Mouse (Mus musculus) liver, embryonic 14.5 days (tissue): ENCODE measurements around the gene Cenpb. TPM values are rescaled to one million over a fixed set of nuclear protein-coding genes. Genes with fewer than 3 reads are reported as not detected.
A peak's percentile ranks its signal among the peaks of the same experiment; 100 is the strongest.

Source experiments
- ATAC-seq: fragments of 200-750 bp; cut with Nextera tagmentation; 2 replicates; pipeline ENCODE4 v1.8.0; 2017; ENCODE audit warnings: moderate number of reproducible peaks, mild to moderate bottlenecking, moderate library complexity; ENCODE audit not compliant: insufficient read depth
- DNase-seq, 3 experiments: peaks; one replicate each; pipeline ENCODE4 v3.0.0-alpha.2; 2012 to 2013; ENCODE audit warnings: low read depth in 3 of 3, low spot score in 3 of 3
- H3K27ac ChIP-seq: fragments of 300-500 bp; sonication (generic); 2 replicates; pipeline ENCODE4 v1.5.1; 2014; ENCODE audit warnings: moderate library complexity, mild to moderate bottlenecking, control low read depth, inconsistent platforms
- H3K27me3 ChIP-seq: fragments of 300-500 bp; sonication (generic); 2 replicates; pipeline ENCODE4 v1.6.1; 2014; ENCODE audit warnings: mild to moderate bottlenecking, low read length, moderate library complexity; ENCODE audit not compliant: control insufficient read depth, insufficient read depth
- H3K36me3 ChIP-seq: fragments of 300-500 bp; sonication (generic); replicated peaks from 2 replicates; pipeline ENCODE4 v1.6.1; 2014; ENCODE audit warnings: low read depth; ENCODE audit not compliant: control insufficient read depth, insufficient read depth
- H3K4me1 ChIP-seq, 2 experiments: fragments of 200-500 bp in 1 of 2; fragments of 300-500 bp in 1 of 2; sonication (generic) in 1 of 2; replicated peaks; 2 replicates each; pipeline ENCODE4 v1.6.1; 2012 to 2014; ENCODE audit warnings: antibody characterized with exemption in 1 of 2, inconsistent platforms in 1 of 2, low read length in 1 of 2; ENCODE audit not compliant: control insufficient read depth in 2 of 2, insufficient read depth in 2 of 2
- H3K4me2 ChIP-seq: fragments of 300-500 bp; sonication (generic); 2 replicates; pipeline ENCODE4 v1.6.1; 2014; ENCODE audit warnings: low read depth, mild to moderate bottlenecking, control low read depth, moderate library complexity
- H3K4me3 ChIP-seq, 2 experiments: fragments of 200-500 bp in 1 of 2; fragments of 300-500 bp in 1 of 2; sonication (generic) in 1 of 2; 2 replicates each; pipeline ENCODE4 v1.5.1; 2012 to 2014; ENCODE audit warnings: low read depth in 2 of 2, low read length in 2 of 2, mild to moderate bottlenecking in 2 of 2, control low read depth in 1 of 2, inconsistent platforms in 1 of 2, moderate library complexity in 1 of 2; ENCODE audit not compliant: insufficient read depth in 1 of 2
- H3K9ac ChIP-seq: fragments of 300-500 bp; sonication (generic); replicated peaks from 2 replicates; pipeline ENCODE4 v1.6.1; 2014; ENCODE audit warnings: mild to moderate bottlenecking, control low read depth, moderate library complexity
- H3K9me3 ChIP-seq: fragments of 300-500 bp; sonication (generic); 2 replicates; pipeline ENCODE4 v1.6.1; 2016; ENCODE audit warnings: low read length, mixed read lengths; ENCODE audit not compliant: control insufficient read depth
- CTCF ChIP-seq: IDR thresholded peaks from 2 replicates; pipeline ENCODE4 v1.5.1; 2016; ENCODE audit warnings: antibody characterized with exemption, low read depth, control low read depth
- EP300 ChIP-seq: IDR thresholded peaks from 2 replicates; pipeline ENCODE4 v1.6.1; 2016; ENCODE audit warnings: antibody characterized with exemption, low read depth
- WGBS: fragments of 180-500 bp; shearing (Covaris S2); extraction: QIAGEN DNeasy Blood & Tissue Kit; methylation state at CpG from one replicate; pipeline ENCODE4 v1.1.7; 2014; ENCODE audit not compliant: insufficient replicate concordance; 5-methylcytosine and 5-hydroxymethylcytosine counted together
- polyA plus RNA-seq, 2 experiments: library from polyadenylated mRNA; depleted of rRNA in 1 of 2; stranded (reverse) in 1 of 2; unstranded in 1 of 2; fragments of >200 nt; fragmentation: Nextera tagmentation in 1 of 2; extraction: Ambion mirVana in 1 of 2; gene quantifications; 2 replicates each; pipeline versions ENCODE4 v1.2.1 to v1.2.3; 2012 to 2014

Gene Cenpb
- polyA plus RNA-seq, 2 experiments = 2.7 to 12.4 TPM

DNA sequence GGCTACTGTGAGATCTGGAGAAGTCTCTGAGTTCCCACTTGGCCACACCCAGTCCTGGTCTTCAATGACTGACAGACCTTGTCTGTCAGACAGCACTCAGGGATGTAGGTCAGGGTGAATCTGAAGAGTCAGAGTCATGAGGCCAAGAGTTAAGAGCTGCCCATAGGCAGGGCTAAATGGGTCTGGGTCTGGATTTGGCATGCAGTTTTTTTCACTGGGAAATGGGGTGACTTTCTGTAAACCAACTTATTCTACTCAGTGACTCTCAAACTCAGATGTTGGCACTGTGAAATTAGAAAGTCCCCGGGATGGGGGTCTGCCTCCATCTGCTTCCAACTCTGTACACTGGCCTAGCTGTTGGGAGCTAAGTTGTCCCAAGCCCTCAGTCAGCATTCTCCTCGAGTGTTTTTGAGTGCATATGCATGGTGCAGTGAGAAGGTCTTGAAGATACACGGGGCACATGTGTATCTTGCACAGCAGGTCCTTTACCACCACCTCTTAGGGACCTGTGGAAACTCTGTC lies 51.2 kb downstream of the Cenpb start:
- WGBS = 62% methylated on average over 3 of the region's 3 CpGs
- H3K9me3 ChIP-seq = no peaks in the 10 kb centered on the region
- no peak for TF ChIP-seq EP300
- TF ChIP-seq CTCF = no peak
- H3K9ac ChIP-seq = no peak overlapping the region
- H3K4me1 ChIP-seq = peaks cover 53 to 61% of the 10 kb centered on the region in 2 experiments
- H3K27ac ChIP-seq = no peak overlapping the region
- no peaks in the 10 kb centered on the region for H3K36me3 ChIP-seq
- no peak for ATAC-seq
- no peak for DNase-seq
- H3K4me3 ChIP-seq = peak overlapping the region in 1 of 2 experiments; percentile 8; a peak in 1 of 4 replicates
- H3K27me3 ChIP-seq = no peaks in the 10 kb centered on the region
- H3K4me2 ChIP-seq = peak overlapping the region; percentile 85

DNA sequence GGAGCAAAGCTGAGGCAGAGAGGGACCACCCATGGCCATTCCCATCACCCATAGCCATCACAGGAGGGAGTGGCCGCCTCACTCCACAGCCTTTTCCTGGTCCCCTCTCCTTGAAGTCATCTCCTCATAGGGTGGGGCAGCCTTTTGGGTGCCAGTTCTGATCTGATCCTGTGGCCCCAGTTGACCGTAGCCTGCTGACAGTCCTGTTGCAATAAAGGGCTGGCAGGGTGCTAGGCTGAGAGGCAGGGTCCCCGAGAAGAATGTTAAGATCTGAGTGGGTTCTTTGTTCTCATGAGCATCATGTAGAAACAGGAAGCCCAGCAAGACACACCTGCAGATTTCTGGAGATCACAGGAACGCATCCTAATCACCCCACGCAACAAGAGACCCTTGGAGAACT lies 51.7 kb downstream of the Cenpb start:
- peak overlapping the region; percentile 85 for H3K4me2 ChIP-seq
- H3K4me1 ChIP-seq = peaks cover 53 to 61% of the 10 kb centered on the region in 2 experiments
- no peaks in the 10 kb centered on the region for H3K9me3 ChIP-seq
- ATAC-seq (no peak), DNase-seq (no peak)
- WGBS = 74% methylated on average over 5 of the region's 5 CpGs
- no peak overlapping the region for H3K27ac ChIP-seq
- no peaks in the 10 kb centered on the region for H3K36me3 ChIP-seq
- H3K9ac ChIP-seq = no peak overlapping the region
- H3K27me3 ChIP-seq = no peaks in the 10 kb centered on the region; the same call in 1 of the 2 replicates
- peak overlapping the region in 1 of 2 experiments; percentile 56; a peak in 1 of 4 replicates for H3K4me3 ChIP-seq
- TF ChIP-seq CTCF (no peak), EP300 (no peak)

DNA sequence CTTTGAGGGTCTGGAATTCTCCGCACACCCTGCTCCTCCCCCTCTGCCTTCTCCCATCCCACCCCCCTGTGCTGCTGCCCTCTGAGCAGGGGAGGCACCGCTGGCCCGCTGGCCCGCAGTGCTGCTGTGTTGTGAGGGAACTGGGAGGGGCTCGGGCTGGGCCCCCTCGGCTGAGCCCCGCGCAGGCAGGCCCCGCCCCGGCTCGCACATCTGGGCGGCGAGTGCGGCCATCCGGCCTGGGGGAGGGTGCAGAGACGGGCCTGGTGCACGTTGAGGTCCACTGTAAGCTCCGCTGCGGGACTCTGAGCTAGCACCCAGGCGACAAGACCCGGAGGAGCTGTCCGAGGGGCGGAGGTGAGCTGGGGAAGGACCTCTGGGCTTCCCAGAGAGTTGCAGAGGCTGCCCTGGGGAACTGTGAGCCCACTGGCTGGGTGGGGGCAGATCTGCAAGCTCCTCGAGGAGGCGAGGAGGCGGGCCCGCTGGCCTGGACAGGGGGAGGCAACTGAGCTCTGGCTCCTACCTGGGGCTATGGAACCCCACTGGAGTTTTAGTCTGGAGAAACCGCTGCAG lies 52.6 kb downstream of the Cenpb start, which contains the start of gene Hspa12b:
Gene Hspa12b (plus strand): TSS at position 120 of the 570 bp plus-strand sequence.
- Histone ChIP-seq H3K36me3 (no peaks in the 10 kb centered on the region), H3K4me1 (peaks cover 53 to 63% of the 10 kb centered on the region in 2 experiments), H3K27me3 (no peaks in the 10 kb centered on the region; the same call in 1 of the 2 replicates), H3K4me3 (peak within 1 kb of the TSS; percentile 54 to 56), H3K4me2 (peak within 1 kb of the TSS; percentile 85), H3K9ac (peak within 1 kb of the TSS; percentile 62), H3K9me3 (no peaks in the 10 kb centered on the region), H3K27ac (peak within 1 kb of the TSS; percentile 20)
- under 1% methylated on average over 28 of the region's 28 CpGs for WGBS
- TF ChIP-seq CTCF = no peak
- TF ChIP-seq EP300 = no peak
- peak; percentile 80 for ATAC-seq
- DNase-seq = no peak

GRCm38 (mm10) chr2:131125964-131126815 lies 53.7 kb downstream of the Cenpb start:
- TF ChIP-seq CTCF = no peak
- TF ChIP-seq EP300 = no peak
- H3K27me3 ChIP-seq = no peaks in the 10 kb centered on the region; the same call in 1 of the 2 replicates
- H3K4me2 ChIP-seq = peak overlapping the region; percentile 85; the same call in 1 of the 2 replicates
- ATAC-seq (no peak), DNase-seq (no peak)
- no peaks in the 10 kb centered on the region for H3K36me3 ChIP-seq
- H3K9ac ChIP-seq = peak overlapping the region; percentile 14; the same call in 1 of the 2 replicates
- peaks cover 47 to 53% of the 10 kb centered on the region in 2 experiments for H3K4me1 ChIP-seq
- no peak overlapping the region for H3K4me3 ChIP-seq
- WGBS = 59% methylated on average over 9 of the region's 9 CpGs
- H3K9me3 ChIP-seq = no peaks in the 10 kb centered on the region
- no peak overlapping the region for H3K27ac ChIP-seq

Other genes starting within 250 kb of the Cenpb start
- 0.16 and 0.40 TPM in 2 replicates for gene Gfra4, start 137.0 kb downstream of the Cenpb start, polyA plus RNA-seq (2012; rRNA removed)
- gene Gfra4, start 137.0 kb downstream of the Cenpb start, polyA plus RNA-seq (2014; fragmentation: Nextera tagmentation; extraction: Ambion mirVana) = 0.10 and 0.15 TPM in 2 replicates
- gene Adam33, start 116.3 kb downstream of the Cenpb start, polyA plus RNA-seq (2012; rRNA removed) = 0.31 and 0.67 TPM in 2 replicates
- 0.17 and 0.43 TPM in 2 replicates for gene Adam33, start 116.3 kb downstream of the Cenpb start, polyA plus RNA-seq (2014; fragmentation: Nextera tagmentation; extraction: Ambion mirVana)
- gene Siglec1, start 93.3 kb downstream of the Cenpb start, polyA plus RNA-seq (2012; rRNA removed) = 0.93 and 1.0 TPM in 2 replicates
- gene Siglec1, start 93.3 kb downstream of the Cenpb start, polyA plus RNA-seq (2014; fragmentation: Nextera tagmentation; extraction: Ambion mirVana) = 0.70 and 0.78 TPM in 2 replicates
- 1.6 and 2.1 TPM in 2 replicates for gene Hspa12b, start 52.8 kb downstream of the Cenpb start, polyA plus RNA-seq (2012; rRNA removed)
- gene Hspa12b, start 52.8 kb downstream of the Cenpb start, polyA plus RNA-seq (2014; fragmentation: Nextera tagmentation; extraction: Ambion mirVana) = 0.71 and 0.76 TPM in 2 replicates
- not detected in 2 replicates for gene Gm11037, start 46.6 kb downstream of the Cenpb start, polyA plus RNA-seq (2012; rRNA removed)
- gene Gm11037, start 46.6 kb downstream of the Cenpb start, polyA plus RNA-seq (2014; fragmentation: Nextera tagmentation; extraction: Ambion mirVana) = not detected in 2 replicates
- gene 1700037H04Rik, start 20.0 kb downstream of the Cenpb start, polyA plus RNA-seq (2012; rRNA removed) = 105 and 125 TPM in 2 replicates
- 129 and 153 TPM in 2 replicates for gene 1700037H04Rik, start 20.0 kb downstream of the Cenpb start, polyA plus RNA-seq (2014; fragmentation: Nextera tagmentation; extraction: Ambion mirVana)
- gene Cdc25b, start 6.9 kb upstream of the Cenpb start, polyA plus RNA-seq (2012; rRNA removed) = 156 and 166 TPM in 2 replicates
- 184 and 209 TPM in 2 replicates for gene Cdc25b, start 6.9 kb upstream of the Cenpb start, polyA plus RNA-seq (2014; fragmentation: Nextera tagmentation; extraction: Ambion mirVana)
- 2.2 TPM in 2 replicates for gene Spef1, start 7.2 kb upstream of the Cenpb start, polyA plus RNA-seq (2012; rRNA removed)
- gene Spef1, start 7.2 kb upstream of the Cenpb start, polyA plus RNA-seq (2014; fragmentation: Nextera tagmentation; extraction: Ambion mirVana) = 1.3 and 1.4 TPM in 2 replicates
- gene Ap5s1, start 27.0 kb upstream of the Cenpb start, polyA plus RNA-seq (2012; rRNA removed) = 19.5 and 20.0 TPM in 2 replicates
- 13.1 and 17.0 TPM in 2 replicates for gene Ap5s1, start 27.0 kb upstream of the Cenpb start, polyA plus RNA-seq (2014; fragmentation: Nextera tagmentation; extraction: Ambion mirVana)
- gene Mavs, start 54.0 kb upstream of the Cenpb start, polyA plus RNA-seq (2012; rRNA removed) = 25.9 and 31.5 TPM in 2 replicates
- gene Mavs, start 54.0 kb upstream of the Cenpb start, polyA plus RNA-seq (2014; fragmentation: Nextera tagmentation; extraction: Ambion mirVana) = 25.9 and 27.4 TPM in 2 replicates
- 9.5 and 14.3 TPM in 2 replicates for gene Pank2, start 82.4 kb upstream of the Cenpb start, polyA plus RNA-seq (2012; rRNA removed)
- gene Pank2, start 82.4 kb upstream of the Cenpb start, polyA plus RNA-seq (2014; fragmentation: Nextera tagmentation; extraction: Ambion mirVana) = 24.3 and 26.9 TPM in 2 replicates
- gene Rnf24, start 172.8 kb upstream of the Cenpb start, polyA plus RNA-seq (2012; rRNA removed) = 0.49 and 0.55 TPM in 2 replicates
- 0.32 and 0.38 TPM in 2 replicates for gene Rnf24, start 172.8 kb upstream of the Cenpb start, polyA plus RNA-seq (2014; fragmentation: Nextera tagmentation; extraction: Ambion mirVana)